Mouse (Mus musculus): ENCODE results near the gene Faf2.

Gene Faf2

GRCm38 (mm10) chr13:54621155-54621932 is at the start of gene Faf2:
Gene Faf2 (plus strand): TSS chr13:54621784.
- peak; percentile 98 for DNase-seq

GRCm38 (mm10) chr13:54572621-54573020 is 49.0 kb upstream of the Faf2 start:
- no peak for DNase-seq

- peak; percentile 84 for DNase-seq
These were observed 46.6 kb upstream of the Faf2 start, which contains the start of gene Arl10 for GRCm38 (mm10) chr13:54574854-54575481. Gene Arl10 (plus strand): TSS chr13:54575015.

- DNase-seq: no peak
These were observed 46.1 kb upstream of the Faf2 start for GRCm38 (mm10) chr13:54575489-54575888.

- DNase-seq: no peak
These were observed 43.7 kb upstream of the Faf2 start for GRCm38 (mm10) chr13:54577652-54578507.

- no peak for DNase-seq
These were observed 40.2 kb upstream of the Faf2 start for GRCm38 (mm10) chr13:54581385-54581784.

- peak; percentile 47 for DNase-seq
These were observed 39.5 kb upstream of the Faf2 start for GRCm38 (mm10) chr13:54582126-54582525.

GRCm38 (mm10) chr13:54582860-54583259 is 38.7 kb upstream of the Faf2 start:
- no peak for DNase-seq

GRCm38 (mm10) chr13:54585831-54586230 is 35.8 kb upstream of the Faf2 start:
- no peak for DNase-seq

GRCm38 (mm10) chr13:54589414-54589995 is 32.1 kb upstream of the Faf2 start:
- DNase-seq: no peak

- peak; percentile 99 for DNase-seq
These were observed 31.3 kb upstream of the Faf2 start, which contains the start of the genes Nop16 and Higd2a for GRCm38 (mm10) chr13:54589996-54590951. Gene Nop16 (minus strand): TSS chr13:54590090. Gene Higd2a (plus strand): TSS chr13:54590207.

GRCm38 (mm10) chr13:54591776-54592356 is 29.7 kb upstream of the Faf2 start:
- DNase-seq: no peak

GRCm38 (mm10) chr13:54593617-54594016 is 28.0 kb upstream of the Faf2 start:
- DNase-seq: no peak

- DNase-seq: no peak
These were observed 25.4 kb upstream of the Faf2 start for GRCm38 (mm10) chr13:54596107-54596690.

GRCm38 (mm10) chr13:54596870-54597269 is 24.7 kb upstream of the Faf2 start:
- DNase-seq: no peak

- DNase-seq: no peak
These were observed 22.9 kb upstream of the Faf2 start for GRCm38 (mm10) chr13:54598622-54599143.

GRCm38 (mm10) chr13:54602639-54603111 is 18.9 kb upstream of the Faf2 start:
- no peak for DNase-seq

GRCm38 (mm10) chr13:54603501-54603900 is 18.1 kb upstream of the Faf2 start:
- DNase-seq: no peak

- no peak for DNase-seq
These were observed 17.4 kb upstream of the Faf2 start for GRCm38 (mm10) chr13:54604221-54604620.

- DNase-seq: no peak
These were observed 16.2 kb upstream of the Faf2 start for GRCm38 (mm10) chr13:54605426-54605825.

Measured in lung, postnatal 10 days (tissue).